Mouse (Mus musculus): Measurements from ENCODE around the gene Il1r1. TPM values are rescaled to one million over a fixed set of nuclear protein-coding genes. Genes with fewer than 3 reads are reported as not detected.

The Il1r1 gene
- polyA plus RNA-seq, 1 experiment from 2014 or later = 9.3 TPM

DNA sequence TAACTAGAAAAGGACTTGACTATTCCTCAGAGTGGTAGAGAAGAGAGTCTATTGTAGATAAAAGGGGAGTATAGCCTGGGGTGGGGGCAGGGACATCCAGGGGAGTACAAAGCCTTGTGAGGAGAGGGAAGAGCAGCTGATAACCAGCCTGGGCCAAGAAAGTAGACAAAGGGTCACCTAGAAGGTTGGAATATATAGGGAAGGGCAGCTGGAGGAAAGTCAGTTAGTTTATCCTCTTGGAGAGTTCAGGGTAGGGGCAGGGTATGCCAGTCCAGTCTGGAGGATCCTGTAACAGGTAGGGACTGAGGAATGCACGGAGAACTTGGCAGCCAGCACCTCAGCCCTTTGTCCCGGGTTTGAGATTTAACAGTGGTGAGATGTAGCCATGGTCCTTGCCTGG, 133.5 kb downstream of the Il1r1 start:
- Histone ChIP-seq H3K27me3 (replicated peaks) (no peaks in the 10 kb centered on the region), H3K4me3 (replicated peaks) (no peak overlapping the region), H3K36me3 (no peaks in the 10 kb centered on the region), H3K9me3 (no peaks in the 10 kb centered on the region), H3K27ac (no peak overlapping the region), H3K4me2 (no peak overlapping the region), H3K4me1 (no peaks in the 10 kb centered on the region), H3K9ac (no peak overlapping the region)
- ATAC-seq (ENCODE audit: insufficient read depth, low FRiP score, low read depth) = no peak
- 73% methylated on average over 2 of the region's 2 CpGs for WGBS

DNA sequence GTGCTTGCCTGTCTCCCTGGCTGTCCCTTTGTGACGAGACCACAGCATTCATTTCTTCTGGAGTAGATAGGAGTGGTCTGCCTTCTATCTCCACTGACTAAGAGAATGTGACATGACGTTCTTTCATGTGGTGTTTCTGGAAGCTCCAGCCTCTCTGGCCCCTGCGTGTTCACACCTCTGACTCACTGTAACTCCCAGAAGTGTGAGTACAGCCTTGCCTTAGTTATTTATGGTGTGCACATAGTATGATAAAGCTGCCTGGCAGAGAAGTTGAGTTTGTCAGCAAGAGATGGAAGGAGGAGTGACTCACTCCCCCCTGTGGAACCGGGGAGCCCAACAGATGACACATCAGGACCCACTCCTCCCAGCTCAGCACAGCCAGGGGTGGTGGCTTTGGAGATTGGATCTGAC, 133.9 kb downstream of the Il1r1 start:
- no peak; the same call in 1 of the 2 replicates for ATAC-seq (ENCODE audit: insufficient read depth, low FRiP score, low read depth)
- H3K9me3 ChIP-seq = no peaks in the 10 kb centered on the region
- H3K36me3 ChIP-seq = no peaks in the 10 kb centered on the region
- H3K4me2 ChIP-seq = no peak overlapping the region
- H3K4me3 ChIP-seq (replicated peaks) = no peak overlapping the region
- H3K9ac ChIP-seq = no peak overlapping the region
- H3K4me1 ChIP-seq = no peaks in the 10 kb centered on the region
- WGBS = 52% methylated on average over 4 of the region's 4 CpGs
- no peaks in the 10 kb centered on the region for H3K27me3 ChIP-seq (replicated peaks)
- no peak overlapping the region for H3K27ac ChIP-seq

DNA sequence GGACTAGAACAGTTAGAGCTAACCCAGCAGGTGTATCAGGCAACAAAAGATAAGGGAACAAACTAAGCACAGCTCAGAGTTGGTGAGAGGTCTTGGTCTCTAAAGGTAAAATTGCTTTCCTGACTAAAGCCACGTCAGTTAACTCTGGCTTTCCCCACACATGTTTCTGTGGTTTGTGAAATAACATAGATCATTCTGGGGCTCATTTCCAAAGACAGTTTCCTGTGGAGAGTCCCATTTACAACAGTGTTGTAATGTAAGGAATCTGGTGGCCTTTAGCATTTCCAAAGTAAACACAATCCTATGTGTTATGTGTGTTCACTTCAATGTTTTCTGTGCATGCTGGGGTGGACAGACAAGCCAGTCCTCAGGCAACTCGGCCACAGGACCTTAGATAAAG, 134.9 kb downstream of the Il1r1 start:
- ATAC-seq (ENCODE audit: insufficient read depth, low FRiP score, low read depth) = no peak
- Histone ChIP-seq H3K4me3 (replicated peaks) (no peak overlapping the region), H3K27me3 (replicated peaks) (no peaks in the 10 kb centered on the region), H3K4me1 (no peaks in the 10 kb centered on the region), H3K36me3 (no peaks in the 10 kb centered on the region), H3K9me3 (no peaks in the 10 kb centered on the region), H3K9ac (no peak overlapping the region), H3K4me2 (no peak overlapping the region), H3K27ac (no peak overlapping the region)
- 47% methylated on average over 2 of the region's 2 CpGs for WGBS

DNA sequence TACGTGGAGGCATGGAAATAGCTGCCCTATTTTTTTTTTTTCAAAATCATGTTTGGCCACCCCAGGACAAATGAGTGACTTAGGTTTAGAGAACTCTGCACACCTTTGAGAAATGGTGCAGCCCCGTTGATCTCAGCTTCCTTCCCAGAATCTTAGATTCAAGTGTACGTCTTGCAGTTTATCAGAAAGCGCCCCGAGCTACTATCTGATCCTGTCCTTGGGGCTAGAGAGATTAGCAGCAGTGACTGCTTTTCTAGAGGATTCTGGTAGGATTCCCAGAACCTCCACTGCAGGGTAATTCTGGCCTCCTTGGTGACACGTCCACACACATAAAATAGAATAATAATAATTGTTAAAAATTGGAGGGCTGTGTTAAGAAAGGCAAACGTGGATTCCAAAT, 136.1 kb downstream of the Il1r1 start:
- ATAC-seq (ENCODE audit: insufficient read depth, low FRiP score, low read depth) = no peak
- no peak overlapping the region for H3K27ac ChIP-seq
- no peaks in the 10 kb centered on the region for H3K4me1 ChIP-seq
- no peaks in the 10 kb centered on the region for H3K9me3 ChIP-seq
- H3K27me3 ChIP-seq (replicated peaks) = no peaks in the 10 kb centered on the region
- WGBS = 64% methylated on average over 7 of the region's 7 CpGs
- no peak overlapping the region for H3K4me3 ChIP-seq (replicated peaks)
- no peak overlapping the region for H3K4me2 ChIP-seq
- no peak overlapping the region for H3K9ac ChIP-seq
- H3K36me3 ChIP-seq = no peaks in the 10 kb centered on the region

GRCm38 (mm10) chr1:40361596-40361995, 136.7 kb downstream of the Il1r1 start:
- Histone ChIP-seq H3K27me3 (replicated peaks) (no peaks in the 10 kb centered on the region), H3K9ac (no peak overlapping the region), H3K4me1 (no peaks in the 10 kb centered on the region), H3K4me2 (no peak overlapping the region), H3K27ac (no peak overlapping the region), H3K36me3 (no peaks in the 10 kb centered on the region), H3K9me3 (no peaks in the 10 kb centered on the region), H3K4me3 (replicated peaks) (no peak overlapping the region)
- ATAC-seq (ENCODE audit: insufficient read depth, low FRiP score, low read depth) = no peak
- WGBS = 31% methylated on average over 1 of the region's 1 CpGs

- H3K27me3 ChIP-seq (replicated peaks) = no peaks in the 10 kb centered on the region
- H3K4me1 ChIP-seq = no peaks in the 10 kb centered on the region
- H3K36me3 ChIP-seq = no peaks in the 10 kb centered on the region
- H3K9ac ChIP-seq = no peak overlapping the region
- no peak overlapping the region for H3K4me3 ChIP-seq (replicated peaks)
- H3K4me2 ChIP-seq = no peak overlapping the region
- 76% methylated on average over 11 of the region's 11 CpGs for WGBS
- ATAC-seq (ENCODE audit: insufficient read depth, low FRiP score, low read depth) = no peak
- H3K27ac ChIP-seq = no peak overlapping the region
- no peaks in the 10 kb centered on the region for H3K9me3 ChIP-seq
Observed at GRCm38 (mm10) chr1:40362784-40363183, 137.9 kb downstream of the Il1r1 start.

Other genes starting within 250 kb of the Il1r1 start
- 1.8 and 5.1 TPM in 2 replicates for gene Il1r2, start 151.0 kb upstream of the Il1r1 start, polyA plus RNA-seq (2015; fragmentation: Nextera tagmentation; extraction: Ambion mirVana)
- gene Il1rl2, start 99.5 kb downstream of the Il1r1 start, polyA plus RNA-seq (2015; fragmentation: Nextera tagmentation; extraction: Ambion mirVana) = 7.2 and 7.5 TPM in 2 replicates
- gene Il1rl1, start 204.5 kb downstream of the Il1r1 start, polyA plus RNA-seq (2015; fragmentation: Nextera tagmentation; extraction: Ambion mirVana) = 1.3 and 1.8 TPM in 2 replicates
- gene Il18r1, start 240.5 kb downstream of the Il1r1 start, polyA plus RNA-seq (2015; fragmentation: Nextera tagmentation; extraction: Ambion mirVana) = 1.0 and 1.2 TPM in 2 replicates

Measured in stomach, embryonic 15.5 days (tissue).